In genomic region chr2:156990727-156991431, GRCm38 (mm10) we compare ENCODE assay signal across 8 mouse cellular contexts. TPM values are rescaled to one million over a fixed set of nuclear protein-coding genes. Genes with fewer than 3 reads are reported as not detected.
DNase-seq lines count a peak whose midpoint lies in the region; ATAC-seq and TF ChIP-seq lines count a peak whose summit lies in the region.

No protein-coding gene starts in this region.

- TF ChIP-seq POLR2A in small intestine, adult 2 months (IDR thresholded peaks at IDR 0.05; ENCODE audit: low read depth, low read length), result no peak

- no peaks in the 10 kb centered on the region for H3K9me3 ChIP-seq in erythroblast, embryonic 14.5 days (ENCODE audit: control insufficient read depth, low read length)
- no peaks in the 10 kb centered on the region for H3K9me3 ChIP-seq in hindbrain, embryonic 14.5 days (ENCODE audit: control insufficient read depth, low read length)

- no peaks in the 10 kb centered on the region for H3K27me3 ChIP-seq in erythroblast, embryonic 14.5 days (ENCODE audit: control insufficient read depth)
- no peaks in the 10 kb centered on the region for H3K27me3 ChIP-seq in hindbrain, embryonic 14.5 days (ENCODE audit: control insufficient read depth, insufficient read depth, low read length)
- H3K27me3 ChIP-seq in small intestine, adult 2 months (ENCODE audit: control insufficient read depth, insufficient read depth, low read length), result no peaks in the 10 kb centered on the region

- DNase-seq in B cell, adult 2 months, result peak; percentile 29 to 36
- DNase-seq in cerebellum, postnatal 25 days, result peak; percentile 60 to 63
- DNase-seq in hindbrain, embryonic 14.5 days (ENCODE audit: low spot score), result peak; percentile 46
- DNase-seq in liver, result peak; percentile 52
- no peak for DNase-seq in layer of hippocampus, postnatal 36 days

- H3K9ac ChIP-seq in hindbrain, embryonic 14.5 days, result peak overlapping the region; percentile 86

- peak overlapping the region; percentile 93 for H3K4me2 ChIP-seq in hindbrain, embryonic 14.5 days (replicated peaks)

- no peak for ATAC-seq in erythroblast, adult 5-6 weeks (replicated peaks; ENCODE audit: low FRiP score, poor library complexity, severe bottlenecking)
- no peak for ATAC-seq in hindbrain, embryonic 14.5 days (ENCODE audit: low FRiP score)

- no peak overlapping the region for H3K27ac ChIP-seq in hindbrain, embryonic 14.5 days
- peak overlapping the region; percentile 15 for H3K27ac ChIP-seq in small intestine, adult 2 months (ENCODE audit: insufficient read depth, low read depth, low read length)

- H3K36me3 ChIP-seq in erythroblast, embryonic 14.5 days (ENCODE audit: control insufficient read depth), result peaks cover 55% of the 10 kb centered on the region
- no peaks in the 10 kb centered on the region for H3K36me3 ChIP-seq in hindbrain, embryonic 14.5 days (replicated peaks; ENCODE audit: control insufficient read depth, insufficient read depth)
- peaks cover 6% of the 10 kb centered on the region; the same call in 1 of the 2 replicates for H3K36me3 ChIP-seq in small intestine, adult 2 months (ENCODE audit: control insufficient read depth, insufficient read depth, low read length)

- H3K4me3 ChIP-seq in erythroblast, embryonic 14.5 days (replicated peaks), result peak overlapping the region; percentile 81
- H3K4me3 ChIP-seq in hindbrain, embryonic 14.5 days (replicated peaks; ENCODE audit: low read length), result peak overlapping the region; percentile 88
- H3K4me3 ChIP-seq in small intestine, adult 2 months (ENCODE audit: low read depth, low read length), result peak overlapping the region; percentile 65

- H3K4me1 ChIP-seq in erythroblast, embryonic 14.5 days (ENCODE audit: control insufficient read depth), result peaks cover 49% of the 10 kb centered on the region
- H3K4me1 ChIP-seq in hindbrain, embryonic 14.5 days (replicated peaks; ENCODE audit: control insufficient read depth, insufficient read depth, low read length), result peaks cover 18% of the 10 kb centered on the region
- no peaks in the 10 kb centered on the region for H3K4me1 ChIP-seq in small intestine, adult 2 months (ENCODE audit: control insufficient read depth, insufficient read depth, insufficient read length, low read length)

- no peak for TF ChIP-seq CTCF in small intestine, adult 2 months (IDR thresholded peaks at IDR 0.05; ENCODE audit: extremely low read depth, insufficient read length, insufficient replicate concordance, low read depth, low read length)

- WGBS in hindbrain, embryonic 14.5 days, result 3% methylated on average over 16 of the region's 16 CpGs
- 6% methylated on average over 16 of the region's 16 CpGs for WGBS in small intestine, adult 2 months

RNA-seq across cellular contexts. Expression of gene Ndrg3, which starts 1.0 kb away (rescaled TPM):
- polyA plus RNA-seq in erythroblast, embryonic 14.5 days (2012), result 1.6 and 2.0 TPM in 2 replicates
- 15.3 and 15.6 TPM in 2 replicates for total RNA-seq in erythroblast, adult 5-6 weeks (2015; ENCODE audit: low replicate concordance)
- 9.2 and 10.3 TPM in 2 replicates for total RNA-seq in erythroblast, adult 5-6 weeks (2017; ENCODE audit: low replicate concordance)
- polyA plus RNA-seq in hindbrain, embryonic 14.5 days (2014; fragmentation: Nextera tagmentation; extraction: Ambion mirVana), result 133 and 147 TPM in 2 replicates
- 23.2 and 41.0 TPM in 2 replicates for polyA plus RNA-seq in small intestine, adult 2 months (2012; rRNA removed)
- 100 to 1,000 TPM; 415 to 419 TPM for total RNA-seq in layer of hippocampus, postnatal 36 days (2021)

RNA-seq across cellular contexts. Expression of gene Dsn1, which starts 16.1 kb away (rescaled TPM):
- 0.74 and 0.79 TPM in 2 replicates for polyA plus RNA-seq in erythroblast, embryonic 14.5 days (2012)
- total RNA-seq in erythroblast, adult 5-6 weeks (2015; ENCODE audit: low replicate concordance), result 12.3 and 14.8 TPM in 2 replicates
- 21.2 TPM in 2 replicates for total RNA-seq in erythroblast, adult 5-6 weeks (2017; ENCODE audit: low replicate concordance)
- polyA plus RNA-seq in hindbrain, embryonic 14.5 days (2014; fragmentation: Nextera tagmentation; extraction: Ambion mirVana), result 11.3 and 11.9 TPM in 2 replicates
- polyA plus RNA-seq in small intestine, adult 2 months (2012; rRNA removed), result 0.70 and 1.1 TPM in 2 replicates
- 1 to 10 TPM; 3.3 to 5.5 TPM for total RNA-seq in layer of hippocampus, postnatal 36 days (2021)

Comparison
In these comparisons a context has a peak if more than half of its experiments do, and no peak if none do; other contexts are left out.
1. DNase-seq: peak in B cell, adult 2 months (2 of 2), cerebellum, postnatal 25 days (2 of 2), hindbrain, embryonic 14.5 days (single experiment) and liver (single experiment); none in layer of hippocampus, postnatal 36 days (0 of 2).
2. Peak in every context shown above with its lines, with median percentiles within 50 percentile points of each other: H3K4me3 ChIP-seq.